Mouse (Mus musculus) liver, postnatal 0 days (tissue): Measurements from ENCODE around the gene Bmt2. TPM values are rescaled to one million over a fixed set of nuclear protein-coding genes. Genes with fewer than 3 reads are reported as not detected.

Experiments
- ATAC-seq: fragments of 200-750 bp; cut with Nextera tagmentation; 2 replicates; pipeline ENCODE4 v1.8.0; 2017; ENCODE audit warnings: mild to moderate bottlenecking, moderate library complexity
- DNase-seq: peaks from one replicate; pipeline ENCODE4 v3.0.0-alpha.2; 2016
- H3K27ac ChIP-seq: fragments of 300-500 bp; sonication (generic); 2 replicates; pipeline ENCODE4 v1.5.1; 2014; ENCODE audit warnings: antibody characterized with exemption, moderate library complexity, mild to moderate bottlenecking, low read depth
- H3K27me3 ChIP-seq: fragments of 300-500 bp; sonication (generic); 2 replicates; pipeline ENCODE4 v1.6.1; 2014; ENCODE audit warnings: low read length, control low read depth, mixed read lengths; ENCODE audit not compliant: insufficient read depth
- H3K36me3 ChIP-seq: fragments of 300-500 bp; sonication (generic); replicated peaks from 2 replicates; pipeline ENCODE4 v1.6.1; 2014; ENCODE audit warnings: mild to moderate bottlenecking, control low read depth, low read length, moderate library complexity, mixed read lengths; ENCODE audit not compliant: insufficient read depth
- H3K4me1 ChIP-seq: fragments of 300-500 bp; sonication (generic); 2 replicates; pipeline ENCODE4 v1.6.1; 2014; ENCODE audit warnings: antibody characterized with exemption, mild to moderate bottlenecking, control low read depth; ENCODE audit not compliant: insufficient read depth
- H3K4me2 ChIP-seq: fragments of 300-500 bp; sonication (generic); 2 replicates; pipeline ENCODE4 v1.6.1; 2014; ENCODE audit warnings: low read depth, mild to moderate bottlenecking, low read length, moderate library complexity, mixed read lengths
- H3K4me3 ChIP-seq: fragments of 300-500 bp; sonication (generic); 2 replicates; pipeline ENCODE4 v1.5.1; 2014; ENCODE audit warnings: low read depth, low read length
- H3K9ac ChIP-seq: fragments of 300-500 bp; sonication (generic); replicated peaks from 2 replicates; pipeline ENCODE4 v1.6.1; 2014; ENCODE audit warnings: mild to moderate bottlenecking, moderate library complexity
- H3K9me3 ChIP-seq: fragments of 300-500 bp; sonication (generic); 2 replicates; pipeline ENCODE4 v1.6.1; 2016; ENCODE audit warnings: mild to moderate bottlenecking, control low read depth, low read length, mixed read lengths
- CTCF ChIP-seq: sonication (generic); IDR thresholded peaks from 2 replicates; pipeline ENCODE4 v1.5.1; 2016; ENCODE audit warnings: antibody characterized with exemption, low read depth
- EP300 ChIP-seq: IDR thresholded peaks from 2 replicates; pipeline ENCODE4 v1.6.1; 2016; ENCODE audit warnings: antibody characterized with exemption, low read depth, mild to moderate bottlenecking
- WGBS: fragments of 180-500 bp; shearing (Covaris S2); extraction: QIAGEN DNeasy Blood & Tissue Kit; methylation state at CpG from one replicate; pipeline ENCODE4 v1.1.7; 2014; ENCODE audit not compliant: insufficient replicate concordance; 5-methylcytosine and 5-hydroxymethylcytosine counted together
- polyA plus RNA-seq: library from polyadenylated mRNA; unstranded; fragments of >200 nt; fragmentation: Nextera tagmentation; extraction: Ambion mirVana; gene quantifications from 2 replicates; pipeline ENCODE4 v1.2.1, GENCODE M21; 2015

The Bmt2 gene
- polyA plus RNA-seq, 1 experiment from 2014 or later = 3.2 TPM

DNA sequence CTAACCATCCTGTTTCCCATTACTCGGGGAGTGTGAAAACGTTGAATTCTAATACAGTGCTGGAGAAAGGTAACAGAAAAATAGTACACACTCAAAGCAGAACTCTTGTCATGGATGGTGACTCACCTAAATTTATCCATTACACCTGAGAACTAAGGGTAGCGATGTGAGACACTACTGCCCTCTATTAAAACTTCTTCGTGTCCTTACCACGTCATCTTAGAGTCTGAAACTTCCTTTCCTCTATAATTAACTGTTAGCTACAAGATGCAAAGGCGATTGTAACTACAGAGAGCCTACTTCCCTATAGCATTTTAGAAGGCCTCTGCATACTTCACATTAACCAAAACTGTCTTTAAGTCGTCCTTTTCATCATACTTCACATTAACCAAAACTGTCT is 12.1 kb downstream of the Bmt2 start:
- Histone ChIP-seq H3K4me1 (no peaks in the 10 kb centered on the region), H3K36me3 (peaks cover 14% of the 10 kb centered on the region), H3K4me2 (no peak overlapping the region), H3K9ac (no peak overlapping the region), H3K27me3 (no peaks in the 10 kb centered on the region), H3K4me3 (no peak overlapping the region), H3K27ac (no peak overlapping the region), H3K9me3 (no peaks in the 10 kb centered on the region)
- WGBS = 69% methylated on average over 7 of the region's 7 CpGs
- ATAC-seq = no peak
- DNase-seq = no peak
- TF ChIP-seq CTCF (no peak), EP300 (no peak)

DNA sequence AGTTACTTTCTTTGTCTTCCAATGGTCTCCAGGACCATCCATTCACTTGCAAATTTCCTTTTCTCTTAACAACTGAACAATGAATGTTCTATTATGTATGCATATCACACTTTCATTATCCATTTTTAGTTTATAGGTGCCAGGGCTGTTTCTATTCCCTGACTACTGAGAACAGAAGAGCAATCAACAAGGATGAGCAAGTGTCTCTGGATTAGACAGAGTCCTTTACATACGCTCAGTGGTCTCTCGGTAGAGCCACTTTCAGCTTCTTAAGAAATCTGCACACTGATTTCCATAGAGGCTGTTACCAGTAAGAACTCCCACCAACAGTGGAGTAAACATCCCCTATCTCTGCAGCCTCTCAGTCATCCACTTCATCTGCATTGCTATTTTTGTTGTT is 19.8 kb downstream of the Bmt2 start:
- DNase-seq = no peak
- TF ChIP-seq EP300 (no peak), CTCF (no peak)
- no peaks in the 10 kb centered on the region for H3K4me1 ChIP-seq
- peaks cover 6% of the 10 kb centered on the region for H3K36me3 ChIP-seq
- H3K4me3 ChIP-seq = no peak overlapping the region
- no peak overlapping the region for H3K9ac ChIP-seq
- WGBS = 93% methylated on average over 2 of the region's 2 CpGs
- ATAC-seq = no peak
- H3K27me3 ChIP-seq = no peaks in the 10 kb centered on the region
- H3K9me3 ChIP-seq = no peaks in the 10 kb centered on the region
- H3K27ac ChIP-seq = no peak overlapping the region
- no peak overlapping the region for H3K4me2 ChIP-seq

DNA sequence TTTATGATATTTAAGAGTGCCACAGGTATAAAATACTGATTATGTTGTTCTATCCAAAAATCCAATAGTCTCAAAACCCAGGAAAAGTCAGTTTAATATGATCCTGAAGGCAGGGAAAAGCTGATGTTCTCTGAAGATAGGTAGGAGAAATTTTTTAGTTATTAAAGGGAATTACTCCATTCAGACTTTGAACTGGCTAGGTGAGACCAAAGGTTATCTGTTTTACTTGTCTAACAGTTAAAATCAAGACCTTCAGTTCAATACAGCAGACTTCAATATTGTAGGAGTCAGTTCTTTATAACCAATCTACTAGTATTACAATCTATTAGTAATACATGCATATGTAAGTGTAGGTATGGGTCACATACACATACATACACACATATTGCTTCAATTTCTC is 23.7 kb downstream of the Bmt2 start:
- Histone ChIP-seq H3K36me3 (0 out of 2 replicates have a peak, but pooled peaks cover 12% of the 10 kb centered on the region), H3K9me3 (no peaks in the 10 kb centered on the region)
- DNase-seq = no peak

DNA sequence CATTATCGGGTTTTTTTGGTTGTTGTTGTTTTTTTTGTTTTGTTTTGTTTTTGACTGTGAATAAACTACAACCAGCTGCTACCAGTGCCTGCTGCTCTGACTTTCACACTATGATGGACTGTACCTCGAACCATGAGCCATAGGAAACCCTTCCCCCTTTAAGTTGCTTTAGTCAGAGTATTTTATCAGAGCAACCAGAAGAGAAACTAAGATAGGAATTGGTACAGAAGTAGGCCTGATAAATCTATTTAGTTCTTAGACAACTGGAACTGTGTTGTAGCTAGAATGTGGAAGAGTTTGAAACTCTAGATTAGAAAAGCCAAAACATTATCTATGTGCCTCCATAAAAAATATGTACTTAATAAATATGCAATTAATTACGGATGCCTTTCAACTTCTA is 25.5 kb downstream of the Bmt2 start:
- H3K9ac ChIP-seq = no peak overlapping the region
- H3K9me3 ChIP-seq = no peaks in the 10 kb centered on the region
- H3K27me3 ChIP-seq = no peaks in the 10 kb centered on the region
- TF ChIP-seq CTCF = no peak
- TF ChIP-seq EP300 = no peak
- DNase-seq (no peak), ATAC-seq (no peak)
- no peaks in the 10 kb centered on the region for H3K4me1 ChIP-seq
- 0 out of 2 replicates have a peak, but pooled peaks cover 12% of the 10 kb centered on the region for H3K36me3 ChIP-seq
- WGBS = 78% methylated on average over 3 of the region's 3 CpGs
- no peak overlapping the region for H3K4me2 ChIP-seq
- no peak overlapping the region for H3K27ac ChIP-seq
- no peak overlapping the region for H3K4me3 ChIP-seq

More for the DNA sequence above, 23.7 kb downstream of the Bmt2 start:
- no peaks in the 10 kb centered on the region for H3K4me1 ChIP-seq
- H3K9ac ChIP-seq = no peak overlapping the region
- no peak for ATAC-seq
- H3K27ac ChIP-seq = no peak overlapping the region
- H3K4me2 ChIP-seq = no peak overlapping the region
- H3K27me3 ChIP-seq = no peaks in the 10 kb centered on the region
- no peak overlapping the region for H3K4me3 ChIP-seq
- TF ChIP-seq EP300 = no peak
- no peak for TF ChIP-seq CTCF

DNA sequence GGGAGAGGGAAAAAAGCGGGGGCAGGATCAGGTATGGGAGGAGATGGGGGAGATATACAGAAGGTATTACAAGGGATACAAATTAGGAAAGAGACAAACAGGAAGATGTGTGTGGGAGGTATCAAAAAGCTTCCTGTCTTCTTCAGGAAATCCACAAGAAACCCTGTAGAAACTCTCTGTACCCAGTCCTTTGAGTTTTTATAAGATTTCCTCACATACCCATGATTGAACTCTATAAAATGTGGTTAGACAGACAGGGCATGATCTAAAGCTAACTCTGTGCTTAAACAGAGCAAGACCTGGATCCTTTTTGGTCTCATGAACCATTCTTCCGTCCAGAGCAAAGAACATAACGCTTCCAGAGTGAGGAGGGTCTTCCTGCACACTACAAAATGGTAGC is 26.9 kb downstream of the Bmt2 start:
- Histone ChIP-seq H3K4me2 (no peak overlapping the region), H3K27me3 (no peaks in the 10 kb centered on the region), H3K27ac (no peak overlapping the region), H3K4me1 (no peaks in the 10 kb centered on the region), H3K9me3 (no peaks in the 10 kb centered on the region), H3K4me3 (no peak overlapping the region), H3K9ac (no peak overlapping the region), H3K36me3 (0 out of 2 replicates have a peak, but pooled peaks cover 12% of the 10 kb centered on the region)
- no peak for DNase-seq
- no peak for TF ChIP-seq CTCF
- no peak for TF ChIP-seq EP300
- ATAC-seq = no peak
- WGBS = 76% methylated on average over 3 of the region's 3 CpGs

DNA sequence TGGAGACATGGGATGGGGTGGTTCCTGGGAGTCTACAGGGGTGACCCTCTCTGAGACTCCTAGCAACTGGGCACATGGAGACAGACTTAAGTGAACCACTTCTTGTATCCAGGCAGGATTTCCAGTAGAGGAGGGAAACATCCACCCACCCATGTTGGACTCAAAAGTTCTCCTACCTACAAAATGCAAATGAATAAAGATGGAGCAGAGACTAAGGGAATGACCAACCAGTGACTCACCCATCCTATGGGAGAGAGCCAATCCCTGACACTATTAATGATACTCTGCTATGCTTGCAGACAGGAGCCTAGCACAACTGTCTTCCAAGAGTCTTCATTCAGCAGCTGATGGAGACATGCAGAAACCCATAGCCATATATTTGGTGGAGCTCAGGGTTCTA is 29.5 kb downstream of the Bmt2 start:
- no peak overlapping the region for H3K4me2 ChIP-seq
- 0 out of 2 replicates have a peak, but pooled peaks cover 12% of the 10 kb centered on the region for H3K36me3 ChIP-seq
- H3K9ac ChIP-seq = no peak overlapping the region
- DNase-seq = no peak
- no peak overlapping the region for H3K27ac ChIP-seq
- H3K9me3 ChIP-seq = no peaks in the 10 kb centered on the region
- H3K27me3 ChIP-seq = no peaks in the 10 kb centered on the region
- H3K4me3 ChIP-seq = no peak overlapping the region
- no peak for ATAC-seq
- TF ChIP-seq EP300 (no peak), CTCF (no peak)
- no peaks in the 10 kb centered on the region for H3K4me1 ChIP-seq

DNA sequence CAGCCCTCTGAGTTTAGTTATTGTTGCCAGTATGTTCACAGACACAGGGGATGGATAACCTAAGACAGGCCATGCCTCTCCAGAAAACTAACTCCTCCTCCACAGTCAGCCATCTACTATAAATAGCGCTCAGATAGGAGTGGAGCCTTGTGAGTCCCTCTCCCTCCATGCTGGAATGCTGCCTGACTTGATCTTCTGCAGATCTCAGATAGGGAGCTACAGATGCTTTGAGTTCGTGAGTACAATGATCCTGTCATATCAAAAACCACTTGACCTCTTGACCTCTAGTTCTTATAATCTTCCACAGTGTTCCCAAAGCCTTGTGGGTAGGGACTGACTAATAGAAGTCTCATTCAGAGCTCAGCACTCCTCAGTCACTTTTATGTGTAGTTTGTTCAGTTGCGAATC is 41.2 kb downstream of the Bmt2 start:
- no peak overlapping the region for H3K4me2 ChIP-seq
- H3K9me3 ChIP-seq = no peaks in the 10 kb centered on the region
- ATAC-seq = no peak
- no peak overlapping the region for H3K4me3 ChIP-seq
- no peaks in the 10 kb centered on the region for H3K4me1 ChIP-seq
- peaks cover 10% of the 10 kb centered on the region for H3K36me3 ChIP-seq
- WGBS = 70% methylated on average over 3 of the region's 3 CpGs
- TF ChIP-seq CTCF (no peak), EP300 (no peak)
- DNase-seq = no peak
- no peaks in the 10 kb centered on the region for H3K27me3 ChIP-seq
- no peak overlapping the region for H3K27ac ChIP-seq
- no peak overlapping the region for H3K9ac ChIP-seq
